Mouse (Mus musculus): ENCODE data around the gene Mlxipl. TPM values are rescaled to one million over a fixed set of nuclear protein-coding genes. Genes with fewer than 3 reads are reported as not detected.

Gene Mlxipl
- polyA plus RNA-seq (2014; fragmentation: Illumina TruSeq; extraction: RNeasy Lipid Tissue Mini Kit (QIAGEN cat#74804); ENCODE audit: low read depth, low replicate concordance): 45.5 TPM

GRCm38 (mm10) chr5:135089653-135090052, at the start of gene Mlxipl:
Gene Mlxipl, plus strand, starts transcription at chr5:135089890.

GRCm38 (mm10) chr5:135063629-135064381, 25.9 kb upstream of the Mlxipl start, which contains the start of gene Dnajc30:
Gene Dnajc30, plus strand, starts transcription at chr5:135064202.

GRCm38 (mm10) chr5:135064909-135065446, 24.7 kb upstream of the Mlxipl start, which contains the start of gene Bud23:
Gene Bud23, minus strand, starts transcription at chr5:135064959.

DNA sequence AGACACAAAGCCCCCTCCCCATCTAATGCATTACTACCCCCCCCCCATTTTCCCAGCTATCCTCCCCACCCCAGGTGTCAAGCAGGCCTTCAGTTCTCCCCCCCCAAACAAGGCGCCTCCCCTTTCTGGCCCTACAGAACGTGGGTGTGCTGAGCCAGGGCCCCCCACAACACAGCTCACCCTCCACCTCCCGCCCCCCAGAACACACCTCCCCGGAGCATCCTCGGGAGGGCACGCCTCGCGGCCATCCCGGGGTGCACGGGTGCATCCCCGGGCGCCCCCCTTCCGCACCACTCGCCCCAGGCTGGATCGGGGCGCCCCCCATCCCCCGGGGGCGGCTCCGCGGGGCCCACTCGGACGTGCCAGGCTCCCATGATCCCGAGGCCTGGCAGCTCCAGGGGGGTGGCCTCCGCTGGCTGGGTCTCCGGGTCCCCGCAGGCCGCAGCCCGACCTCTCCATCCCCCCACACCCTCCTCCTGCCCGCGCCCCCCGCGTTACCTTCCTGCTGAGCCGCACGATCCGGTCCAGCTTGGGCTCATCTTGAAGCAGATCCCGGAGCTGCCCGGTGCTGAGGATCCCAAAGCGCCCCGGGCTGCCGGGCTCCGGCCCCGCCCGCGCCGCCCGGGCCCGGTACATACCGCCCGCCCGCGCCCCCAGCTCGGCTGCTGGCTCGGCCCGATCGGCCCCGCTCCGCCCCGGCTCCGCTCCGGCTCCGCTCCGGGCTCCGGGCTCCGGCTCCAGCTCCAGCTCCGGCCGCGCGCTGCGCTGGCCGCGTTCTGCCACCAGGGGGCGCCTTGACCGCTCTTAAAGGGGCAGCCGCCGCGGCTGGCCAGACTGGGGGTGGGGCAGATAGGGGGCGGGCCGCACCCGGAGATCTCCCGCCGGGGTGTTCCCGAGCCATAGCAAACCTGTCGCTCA, 11.9 kb upstream of the Mlxipl start, which contains the start of gene Vps37d:
Gene Vps37d, minus strand, starts transcription at position 703 of the 918 bp plus-strand sequence.

DNA sequence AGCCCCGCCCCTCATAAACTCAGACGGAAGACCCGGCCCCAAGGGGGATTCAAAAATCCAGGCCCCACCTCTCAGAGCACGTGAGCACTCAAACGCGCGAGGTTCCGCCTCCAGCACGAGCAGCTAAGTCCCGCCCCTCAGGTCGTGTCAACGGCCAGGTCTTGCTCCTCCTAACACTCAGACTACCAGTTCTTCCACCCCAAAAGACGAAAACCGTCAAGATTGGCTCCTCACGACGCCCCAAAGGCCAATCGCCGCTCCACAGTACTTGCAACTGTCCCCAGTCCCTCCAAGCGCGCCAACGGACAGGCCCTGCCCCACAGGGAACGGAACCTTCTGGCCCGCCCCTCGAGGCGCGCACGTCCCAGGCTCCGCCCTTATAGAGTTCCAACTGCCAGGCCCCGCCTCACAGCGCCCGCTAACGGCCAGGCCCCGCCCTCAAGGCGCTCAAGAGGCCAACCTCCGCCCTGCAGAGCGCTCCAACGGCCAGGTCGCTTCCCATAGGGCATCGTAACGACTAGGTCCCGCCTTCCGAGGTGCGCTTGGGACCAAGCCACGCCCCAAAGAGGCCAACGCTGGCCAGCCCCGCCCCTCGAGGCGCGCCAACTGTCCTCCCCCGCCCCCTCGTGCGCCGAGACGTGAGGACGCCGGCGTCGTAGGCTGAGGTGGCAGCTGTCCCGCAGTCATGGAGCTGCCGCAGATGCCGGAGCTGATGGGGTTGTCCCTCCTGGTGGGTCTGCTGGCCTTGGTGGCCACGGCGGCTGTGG, 59.5 kb downstream of the Mlxipl start, which contains the start of gene Tbl2:
Gene Tbl2, plus strand, starts transcription at position 605 of the 767 bp plus-strand sequence.

GRCm38 (mm10) chr5:135168063-135169062, 78.7 kb downstream of the Mlxipl start, which contains the start of gene Bcl7b:
Gene Bcl7b, plus strand, starts transcription at chr5:135168283.

GRCm38 (mm10) chr5:135186621-135187348, 97.1 kb downstream of the Mlxipl start, which contains the start of gene Baz1b:
Gene Baz1b, plus strand, starts transcription at chr5:135187264.

Other genes starting within 250 kb of the Mlxipl start
- gene Tmem270, start 183.2 kb upstream of the Mlxipl start, polyA plus RNA-seq (2014; fragmentation: Illumina TruSeq; extraction: RNeasy Lipid Tissue Mini Kit (QIAGEN cat#74804); ENCODE audit: low read depth, low replicate concordance): not detected
- gene Cldn13, start 174.4 kb upstream of the Mlxipl start, polyA plus RNA-seq (2014; fragmentation: Illumina TruSeq; extraction: RNeasy Lipid Tissue Mini Kit (QIAGEN cat#74804); ENCODE audit: low read depth, low replicate concordance): not detected
- 1.4 TPM for gene Mettl27, start 157.5 kb upstream of the Mlxipl start, polyA plus RNA-seq (2014; fragmentation: Illumina TruSeq; extraction: RNeasy Lipid Tissue Mini Kit (QIAGEN cat#74804); ENCODE audit: low read depth, low replicate concordance)
- not detected for gene Cldn4, start 143.0 kb upstream of the Mlxipl start, polyA plus RNA-seq (2014; fragmentation: Illumina TruSeq; extraction: RNeasy Lipid Tissue Mini Kit (QIAGEN cat#74804); ENCODE audit: low read depth, low replicate concordance)
- 0.37 TPM for gene Cldn3, start 103.7 kb upstream of the Mlxipl start, polyA plus RNA-seq (2014; fragmentation: Illumina TruSeq; extraction: RNeasy Lipid Tissue Mini Kit (QIAGEN cat#74804); ENCODE audit: low read depth, low replicate concordance)
- 75.7 TPM for gene Abhd11, start 80.7 kb upstream of the Mlxipl start, polyA plus RNA-seq (2014; fragmentation: Illumina TruSeq; extraction: RNeasy Lipid Tissue Mini Kit (QIAGEN cat#74804); ENCODE audit: low read depth, low replicate concordance)
- gene Stx1a, start 66.4 kb upstream of the Mlxipl start, polyA plus RNA-seq (2014; fragmentation: Illumina TruSeq; extraction: RNeasy Lipid Tissue Mini Kit (QIAGEN cat#74804); ENCODE audit: low read depth, low replicate concordance): 3.7 TPM
- 38.5 TPM for gene Dnajc30, start 25.7 kb upstream of the Mlxipl start, polyA plus RNA-seq (2014; fragmentation: Illumina TruSeq; extraction: RNeasy Lipid Tissue Mini Kit (QIAGEN cat#74804); ENCODE audit: low read depth, low replicate concordance)
- gene Bud23, start 24.9 kb upstream of the Mlxipl start, polyA plus RNA-seq (2014; fragmentation: Illumina TruSeq; extraction: RNeasy Lipid Tissue Mini Kit (QIAGEN cat#74804); ENCODE audit: low read depth, low replicate concordance): 34.6 TPM
- 0.39 TPM for gene Vps37d, start 11.6 kb upstream of the Mlxipl start, polyA plus RNA-seq (2014; fragmentation: Illumina TruSeq; extraction: RNeasy Lipid Tissue Mini Kit (QIAGEN cat#74804); ENCODE audit: low read depth, low replicate concordance)
- 5.3 TPM for gene Tbl2, start 59.8 kb downstream of the Mlxipl start, polyA plus RNA-seq (2014; fragmentation: Illumina TruSeq; extraction: RNeasy Lipid Tissue Mini Kit (QIAGEN cat#74804); ENCODE audit: low read depth, low replicate concordance)
- 37.5 TPM for gene Bcl7b, start 78.4 kb downstream of the Mlxipl start, polyA plus RNA-seq (2014; fragmentation: Illumina TruSeq; extraction: RNeasy Lipid Tissue Mini Kit (QIAGEN cat#74804); ENCODE audit: low read depth, low replicate concordance)
- gene Baz1b, start 97.4 kb downstream of the Mlxipl start, polyA plus RNA-seq (2014; fragmentation: Illumina TruSeq; extraction: RNeasy Lipid Tissue Mini Kit (QIAGEN cat#74804); ENCODE audit: low read depth, low replicate concordance): 40.2 TPM
- gene Fzd9, start 161.3 kb downstream of the Mlxipl start, polyA plus RNA-seq (2014; fragmentation: Illumina TruSeq; extraction: RNeasy Lipid Tissue Mini Kit (QIAGEN cat#74804); ENCODE audit: low read depth, low replicate concordance): 0.58 TPM

Measured in heart, adult 10 weeks (tissue).